Mouse (Mus musculus) gastrocnemius, postnatal 36 days (tissue): ENCODE data around the gene 0610040J01Rik. TPM values are rescaled to one million over a fixed set of nuclear protein-coding genes. Genes with fewer than 3 reads are reported as not detected.

Source experiments
- DNase-seq, 2 experiments: peaks; one replicate each; pipeline ENCODE4 v3.0.0; 2022
- intact Hi-C: fragments of 180-260 bp; cut with DNase I; formaldehyde crosslinking; loops from one replicate; pipeline ENCODE4 v1.15.1; 2025
- total RNA-seq, 2 experiments: library from RNA; stranded (reverse); gene quantifications; 2 replicates each; pipeline ENCODE4 v1.2.3; 2021

0610040J01Rik gene
- total RNA-seq, 2 experiments from 2014 or later, result 3.9 to 9.5 TPM

DNA sequence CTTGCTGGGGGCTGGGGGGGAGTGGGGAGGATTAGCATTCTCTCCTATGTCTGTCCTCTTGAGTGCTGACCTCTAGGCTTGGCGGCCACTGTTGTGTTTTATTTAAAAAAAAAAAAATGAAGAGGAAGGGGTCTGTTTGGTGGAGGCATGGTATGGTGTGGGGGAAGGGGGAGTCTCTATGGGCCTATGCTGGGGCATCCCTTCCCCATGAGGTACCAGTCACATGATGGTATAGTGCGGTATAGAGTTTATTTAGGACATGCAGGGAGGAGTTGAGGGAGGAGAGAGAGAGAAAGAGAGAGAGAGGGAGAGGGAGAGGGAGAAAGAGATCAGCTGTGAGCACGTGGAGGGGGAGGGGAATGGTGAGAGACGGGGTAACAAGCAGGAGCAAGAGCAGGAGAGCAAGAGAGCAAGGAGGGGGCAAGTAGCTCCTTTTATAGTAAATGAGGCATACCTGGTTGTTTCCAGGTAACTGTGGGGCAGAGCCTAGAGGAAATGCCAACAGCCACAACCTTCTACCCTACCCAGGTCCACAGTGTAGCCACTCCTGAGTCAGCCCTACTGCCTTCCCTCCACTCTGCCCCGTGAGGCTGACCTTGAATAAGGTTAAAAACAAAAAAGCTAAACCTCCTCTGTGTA is 15.4 kb downstream of the 0610040J01Rik start:
- no peak for DNase-seq
- intact Hi-C loops, result no loop called here

DNA sequence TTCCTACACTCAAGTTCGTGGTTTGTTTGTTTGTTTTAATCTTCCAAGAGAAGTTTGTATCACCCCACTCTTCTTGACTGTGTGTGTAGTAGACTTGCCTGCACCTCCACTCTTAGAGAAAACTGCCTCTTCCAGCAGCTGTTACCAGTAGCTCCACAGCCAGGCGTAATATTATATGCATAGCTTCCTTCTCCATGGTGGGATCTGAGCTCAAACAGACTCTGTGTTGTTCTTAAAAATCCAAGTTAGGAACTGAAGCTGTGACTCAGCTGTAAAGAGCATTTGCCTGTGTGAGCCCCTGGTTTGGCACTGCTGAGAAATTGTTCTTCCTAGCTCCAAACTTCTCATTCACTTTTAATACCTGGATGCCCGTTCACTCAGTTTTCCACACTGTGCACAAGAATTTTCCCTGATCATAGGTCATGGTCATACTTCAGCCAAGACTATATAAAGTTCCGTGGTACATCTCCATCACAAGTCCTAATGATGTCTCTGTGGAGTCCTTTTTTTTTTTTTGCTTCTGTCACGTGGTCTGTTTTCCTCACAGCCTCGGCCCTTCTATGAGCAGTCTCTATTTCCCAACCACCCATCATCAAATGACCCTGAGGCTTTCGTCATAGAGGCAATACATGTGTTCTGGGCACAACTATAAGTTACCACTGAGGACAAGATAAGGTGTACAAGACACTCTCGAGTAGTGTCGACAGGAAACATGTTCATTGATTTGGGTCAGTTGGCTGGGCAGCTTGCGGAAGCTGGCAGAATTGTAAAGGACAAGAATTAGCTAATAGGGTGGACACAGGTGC is 16.4 kb downstream of the 0610040J01Rik start:
- intact Hi-C loops, result no loop called here

GRCm38 (mm10) chr5:63831054-63831453 is 18.9 kb downstream of the 0610040J01Rik start:
- no peak for DNase-seq

More for the DNA sequence above, 16.4 kb downstream of the 0610040J01Rik start:
- no peak for DNase-seq

DNA sequence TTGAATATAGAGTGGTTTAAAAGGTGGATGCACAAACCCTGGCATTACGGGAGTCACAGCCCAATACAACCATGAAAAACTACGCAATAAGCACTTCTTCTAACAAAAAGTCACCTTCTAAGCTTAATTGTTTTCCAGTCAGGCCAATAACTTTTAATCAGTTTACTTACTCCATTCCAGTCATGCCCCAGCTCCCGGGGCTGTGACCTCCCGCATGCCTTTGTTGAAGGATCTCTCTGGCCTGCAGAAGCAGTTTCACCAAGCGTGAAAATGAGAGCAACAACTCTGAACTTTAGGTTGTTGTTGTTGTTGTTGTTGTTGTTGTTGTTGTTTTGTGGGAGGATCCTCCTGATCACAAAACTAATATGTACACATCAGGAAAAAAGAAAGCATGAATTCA is 21.8 kb downstream of the 0610040J01Rik start:
- no peak for DNase-seq

More at GRCm38 (mm10) chr5:63831054-63831453, 18.9 kb downstream of the 0610040J01Rik start:
- intact Hi-C loops, result no loop called here

DNA sequence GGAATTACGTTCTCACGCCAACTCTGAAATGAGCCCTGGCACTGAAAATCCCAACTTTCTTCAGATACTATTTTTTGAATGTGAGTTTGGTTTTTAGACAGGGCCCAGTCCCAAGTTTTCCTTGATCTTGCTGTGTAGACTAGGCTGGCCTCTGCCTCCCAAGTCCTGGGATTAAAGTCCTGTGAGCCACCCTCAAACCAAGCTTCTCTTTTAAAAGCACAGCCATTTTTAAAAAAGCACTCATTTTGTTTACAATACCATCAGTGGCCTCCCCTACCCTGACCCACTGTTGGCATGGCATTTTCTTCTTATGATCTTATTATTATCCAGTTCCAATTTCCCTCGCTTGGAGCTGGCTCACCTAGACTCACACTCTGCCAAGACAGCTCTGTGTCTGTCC is 22.3 kb downstream of the 0610040J01Rik start:
- DNase-seq, result no peak
- intact Hi-C loops, result no loop called here

More for the DNA sequence above, 21.8 kb downstream of the 0610040J01Rik start:
- intact Hi-C loops, result no loop called here

DNA sequence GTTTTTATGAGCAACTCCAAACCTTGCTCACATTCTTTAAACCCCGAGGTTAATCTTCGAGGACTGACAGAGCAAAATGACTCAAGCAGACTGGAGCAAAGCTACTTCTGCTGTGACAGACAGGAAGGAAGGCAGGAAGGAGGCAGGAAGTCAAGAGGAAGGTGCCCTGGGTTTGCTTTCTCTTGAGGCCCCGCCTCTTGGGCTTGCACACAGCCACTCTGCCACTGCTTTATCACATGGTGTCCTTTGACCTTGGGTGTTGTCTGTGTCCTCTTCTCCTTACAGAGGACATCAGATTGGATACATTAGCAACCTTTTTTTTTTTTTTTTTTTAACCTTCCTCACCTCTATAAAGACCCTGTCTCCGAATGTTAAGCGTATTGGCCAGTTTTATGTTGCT is 25.0 kb downstream of the 0610040J01Rik start:
- intact Hi-C loops, result no loop called here

DNA sequence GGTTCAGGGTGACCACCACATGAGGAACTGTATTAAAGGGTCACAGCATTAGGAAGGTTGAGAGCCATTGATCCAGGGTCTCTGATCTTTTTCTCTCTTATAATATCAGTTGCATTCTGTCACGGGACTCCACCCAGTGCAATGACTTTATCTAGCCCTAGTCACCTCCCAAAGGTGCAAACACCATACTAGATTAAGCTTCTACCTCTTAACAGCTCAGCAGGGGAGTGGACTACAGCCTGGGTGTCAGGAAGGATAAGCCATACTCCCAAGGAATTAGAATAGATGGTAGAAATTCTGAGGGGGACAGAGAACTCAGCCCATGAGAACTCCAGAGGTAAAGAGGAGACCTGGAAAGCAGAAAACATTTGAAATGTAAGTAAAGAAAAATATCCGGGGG is 25.7 kb downstream of the 0610040J01Rik start:
- intact Hi-C loops, result no loop called here
- DNase-seq, result no peak

More for the DNA sequence above, 25.0 kb downstream of the 0610040J01Rik start:
- no peak for DNase-seq

DNA sequence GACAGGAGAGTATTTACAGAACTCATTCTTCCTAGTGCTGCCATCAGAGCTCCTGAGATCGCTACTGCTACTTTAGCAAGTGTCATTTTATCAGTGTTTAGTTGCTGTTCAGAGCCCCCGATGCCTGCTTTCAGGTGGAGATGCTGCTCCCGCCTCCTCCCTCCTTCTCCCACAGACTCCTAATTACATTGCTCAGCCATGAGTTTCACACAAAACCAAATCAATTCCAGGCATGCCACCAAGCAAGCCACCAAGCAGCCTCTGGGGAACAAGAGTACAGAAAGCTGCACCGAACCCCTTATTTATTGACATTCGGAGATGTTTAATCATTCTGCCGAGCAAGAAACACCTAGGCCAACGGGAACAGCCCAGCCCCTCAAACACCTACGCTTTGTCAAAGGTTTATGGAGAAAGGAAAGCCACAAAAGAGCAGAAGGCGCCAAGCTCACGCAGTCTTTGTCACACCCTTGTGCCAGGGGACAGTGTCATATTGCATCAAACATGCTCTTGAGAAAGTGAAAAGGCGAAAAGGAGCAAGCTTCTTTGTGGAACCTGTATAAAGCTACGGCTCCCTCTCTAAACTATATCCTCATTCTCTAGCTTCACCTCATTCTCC is 27.7 kb downstream of the 0610040J01Rik start:
- intact Hi-C loops, result no loop called here
- no peak for DNase-seq

DNA sequence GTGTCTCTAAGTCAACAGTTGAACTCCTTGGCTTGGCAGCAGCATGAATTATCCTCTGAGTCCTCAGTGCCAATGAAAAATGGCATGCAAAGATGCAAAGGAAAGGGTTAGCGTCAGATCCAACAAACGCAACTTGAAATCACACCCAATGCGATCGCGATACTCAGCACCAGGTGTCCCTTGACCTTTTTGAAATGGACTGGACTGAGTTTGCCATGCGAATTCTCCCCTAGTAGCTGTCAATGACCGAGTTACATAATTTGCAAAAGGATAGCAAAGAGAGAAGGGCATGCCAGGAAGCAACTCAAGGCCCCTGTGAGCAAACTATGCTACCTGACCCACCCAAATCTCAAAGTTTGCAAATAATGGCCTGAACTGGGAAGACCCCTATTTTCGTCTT is 34.9 kb downstream of the 0610040J01Rik start:
- intact Hi-C loops, result no loop called here
- DNase-seq, result no peak

GRCm38 (mm10) chr5:63847541-63848226 is 35.5 kb downstream of the 0610040J01Rik start:
- intact Hi-C loops, result no loop called here
- DNase-seq, result no peak

DNA sequence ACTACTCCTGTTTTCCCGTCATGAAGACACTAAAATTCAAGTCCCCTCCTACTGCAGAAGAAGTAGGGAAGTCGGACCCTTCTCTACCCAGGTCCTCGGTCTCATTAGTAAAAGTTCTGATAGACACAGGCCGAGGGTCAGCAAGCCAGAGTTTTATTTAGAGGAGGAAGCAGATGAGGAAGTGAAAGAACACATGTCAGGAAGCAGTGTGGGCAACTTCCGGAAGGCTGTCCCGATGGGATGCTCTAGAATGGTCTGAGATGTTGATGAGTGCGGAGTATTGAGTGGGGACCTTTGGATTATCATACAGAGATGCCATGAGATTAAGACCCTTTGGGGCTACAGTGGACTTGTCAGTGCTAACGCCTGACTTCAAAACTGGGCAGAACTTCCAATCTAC is 46.7 kb downstream of the 0610040J01Rik start:
- intact Hi-C loops, result no loop called here
- no peak for DNase-seq

DNA sequence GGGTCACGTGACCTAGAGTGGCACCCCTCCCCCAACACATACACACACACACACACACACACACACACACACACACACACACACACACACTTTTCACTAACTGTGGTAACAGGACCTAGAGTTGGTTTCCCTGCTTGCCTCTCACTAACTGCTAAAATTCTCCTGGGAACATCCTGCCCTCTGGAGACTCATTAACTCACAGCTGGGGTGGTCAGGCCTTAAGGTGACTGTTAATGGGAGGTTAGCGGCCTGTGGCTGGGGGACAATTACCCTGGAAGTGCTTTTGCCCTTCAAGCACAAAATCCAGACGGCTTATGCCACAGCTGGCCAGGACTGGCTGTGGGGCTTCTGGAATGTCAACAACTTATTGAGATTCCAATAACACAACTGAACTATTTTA is 55.3 kb downstream of the 0610040J01Rik start:
- intact Hi-C loops, result no loop called here
- no peak for DNase-seq

DNA sequence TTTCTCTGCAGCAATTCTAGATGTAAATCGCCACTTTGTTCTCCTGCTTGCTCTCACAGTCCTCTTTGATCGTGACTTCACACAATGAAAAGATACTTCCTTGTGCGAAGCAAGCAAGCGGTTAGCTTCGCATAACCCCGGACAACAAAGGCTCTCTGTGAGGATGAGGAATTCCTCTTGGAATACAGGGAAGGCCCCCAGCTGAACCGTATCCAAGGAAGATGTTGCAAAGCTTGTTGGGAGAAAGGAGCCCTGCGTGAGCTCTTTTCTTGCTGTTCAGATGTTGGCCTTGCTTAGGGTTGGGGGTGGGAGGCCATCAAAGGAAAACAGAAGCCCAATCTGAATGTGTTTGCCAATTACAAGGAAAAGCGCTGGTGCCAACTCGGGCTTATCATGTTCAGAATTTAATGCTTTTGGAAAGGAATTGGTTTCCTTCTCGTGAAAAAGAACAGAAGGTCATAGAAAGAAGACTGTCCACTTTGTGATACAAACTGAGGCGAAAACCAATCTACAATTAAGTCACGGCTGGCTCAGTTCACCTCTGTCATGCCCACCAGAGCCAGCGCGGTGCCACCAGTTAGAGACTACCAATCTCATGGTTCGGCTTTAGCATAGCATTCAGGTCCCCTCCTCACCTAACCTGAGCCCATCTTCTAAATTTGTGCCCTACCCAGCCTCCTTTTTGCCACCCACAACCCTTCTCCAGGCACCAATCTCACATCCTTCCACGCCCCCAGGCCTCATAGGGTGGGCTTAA is 60.2 kb downstream of the 0610040J01Rik start:
- no peak for DNase-seq
- intact Hi-C loops, result no loop called here

- intact Hi-C loops, result no loop called here
- DNase-seq, result no peak
Measured at GRCm38 (mm10) chr5:63874880-63875279, 62.7 kb downstream of the 0610040J01Rik start.

GRCm38 (mm10) chr5:63876081-63876480 is 63.9 kb downstream of the 0610040J01Rik start:
- no peak for DNase-seq
- intact Hi-C loops, result no loop called here

DNA sequence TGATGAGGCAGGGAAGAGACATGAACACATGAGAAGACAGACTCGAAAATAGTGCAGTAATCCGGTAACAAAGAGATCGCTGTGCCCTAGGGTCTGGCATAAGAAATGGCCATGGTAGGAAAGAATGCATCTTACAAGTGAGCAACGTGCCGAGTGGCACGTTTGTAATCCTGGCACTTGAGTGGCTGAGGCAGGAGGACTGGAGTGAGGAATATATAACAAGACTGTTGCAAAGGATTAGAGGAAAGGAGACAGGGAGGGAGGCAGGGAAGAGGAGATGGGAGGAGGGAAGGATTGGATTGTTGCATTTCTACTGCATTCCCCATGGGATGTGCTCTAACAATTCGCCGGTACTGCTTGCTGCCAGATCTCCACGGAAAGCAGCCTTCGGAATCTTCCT is 66.9 kb downstream of the 0610040J01Rik start:
- intact Hi-C loops, result no loop called here
- DNase-seq, result no peak

DNA sequence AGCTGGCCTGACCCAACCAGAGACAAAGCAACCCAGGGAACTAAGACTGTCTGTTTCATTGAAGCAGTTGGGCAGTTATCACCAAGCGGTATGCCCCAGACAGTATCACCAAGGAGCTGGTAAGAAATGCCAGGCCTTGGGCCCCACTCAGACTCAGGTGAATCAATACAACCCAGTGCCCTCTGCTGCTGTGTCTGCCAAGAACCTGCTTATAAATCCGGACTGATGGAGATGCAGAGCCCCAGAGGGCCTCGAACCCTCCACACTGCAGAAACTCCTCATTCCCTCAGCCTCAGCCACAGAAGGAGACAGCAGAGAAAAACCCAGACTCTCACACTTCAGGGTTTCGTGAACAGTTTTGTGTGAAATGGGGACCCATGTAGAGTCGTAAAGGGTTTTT is 74.1 kb downstream of the 0610040J01Rik start:
- intact Hi-C loops, result loop anchor here (1.0 kb wide), 1 partner anchor 74 kb away; the partner anchor contains the start of gene 0610040J01Rik
- DNase-seq, result no peak

GRCm38 (mm10) chr5:63886709-63887108 is 74.5 kb downstream of the 0610040J01Rik start:
- intact Hi-C loops, result loop anchor here (1.0 kb wide), 1 partner anchor 74 kb away; the partner anchor contains the start of gene 0610040J01Rik
- no peak for DNase-seq

- intact Hi-C loops, result no loop called here
Measured at GRCm38 (mm10) chr5:63887111-63887510, 74.9 kb downstream of the 0610040J01Rik start.

DNA sequence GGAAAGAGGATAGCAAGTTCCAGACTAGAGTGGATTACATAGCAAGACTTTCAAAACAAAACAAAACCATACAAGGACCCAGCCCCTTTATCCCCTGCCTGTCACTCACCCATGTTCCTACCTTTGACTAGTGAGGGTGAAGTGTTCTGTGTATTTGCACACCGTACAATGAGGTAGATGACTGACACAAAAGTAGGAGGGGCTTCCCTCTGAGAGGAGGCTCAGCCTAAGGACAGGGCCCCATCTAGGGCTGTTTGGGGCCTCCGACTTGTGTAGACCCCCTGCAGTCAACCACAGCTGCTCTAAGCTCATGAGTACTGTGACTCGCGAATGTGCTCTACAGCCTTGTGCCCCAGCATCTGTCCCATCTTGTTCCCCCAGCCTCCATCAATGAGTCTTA is 79.1 kb downstream of the 0610040J01Rik start:
- intact Hi-C loops, result no loop called here
- DNase-seq, result no peak

More at GRCm38 (mm10) chr5:63887111-63887510, 74.9 kb downstream of the 0610040J01Rik start:
- DNase-seq, result no peak
